Mouse (Mus musculus) kidney, adult 11 months (tissue): ENCODE measurements around the gene Tmem208.

Source experiments
- DNase-seq: peaks from one replicate; pipeline ENCODE4 v3.0.0; 2022

The Tmem208 gene

DNA sequence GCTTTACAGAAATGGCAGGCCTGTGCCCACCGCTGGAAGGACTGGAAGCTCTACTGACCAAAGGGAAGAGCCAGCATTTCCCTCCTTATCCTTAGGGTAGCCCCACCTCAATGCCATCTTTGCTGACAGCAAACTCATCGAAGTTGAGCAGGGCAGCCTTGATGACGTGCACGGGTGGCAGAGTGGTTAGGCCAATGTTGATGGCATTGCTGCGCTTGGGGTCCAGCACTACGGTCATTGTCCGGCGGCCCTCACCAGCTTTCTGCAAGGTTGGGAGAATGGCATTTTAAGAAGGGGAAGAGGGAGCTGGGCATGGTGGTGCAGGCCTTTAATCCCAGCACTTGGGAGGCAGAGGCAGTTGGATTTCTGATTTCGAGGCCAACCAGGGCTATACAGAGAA, 5.8 kb downstream of the Tmem208 start:
- DNase-seq, result no peak

DNA sequence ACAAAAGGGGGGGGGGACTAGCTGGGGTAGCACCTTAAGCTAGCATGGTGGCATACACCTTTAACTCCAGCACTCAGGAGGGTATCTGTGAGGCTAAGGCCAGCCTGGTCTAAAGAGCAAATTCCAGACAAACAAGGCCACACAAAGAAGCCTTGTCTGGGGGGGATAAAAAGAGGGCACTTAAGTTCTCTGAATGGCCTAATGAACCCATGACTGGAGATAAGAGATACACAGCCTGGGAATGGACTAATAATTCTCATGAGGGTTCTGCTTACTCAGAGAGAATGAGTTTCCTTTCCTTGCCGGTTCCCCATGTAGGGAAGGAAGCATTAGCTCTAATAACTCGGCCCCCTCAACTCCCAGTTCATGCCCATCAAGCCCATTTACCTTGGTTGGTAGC, 6.4 kb downstream of the Tmem208 start:
- no peak for DNase-seq

DNA sequence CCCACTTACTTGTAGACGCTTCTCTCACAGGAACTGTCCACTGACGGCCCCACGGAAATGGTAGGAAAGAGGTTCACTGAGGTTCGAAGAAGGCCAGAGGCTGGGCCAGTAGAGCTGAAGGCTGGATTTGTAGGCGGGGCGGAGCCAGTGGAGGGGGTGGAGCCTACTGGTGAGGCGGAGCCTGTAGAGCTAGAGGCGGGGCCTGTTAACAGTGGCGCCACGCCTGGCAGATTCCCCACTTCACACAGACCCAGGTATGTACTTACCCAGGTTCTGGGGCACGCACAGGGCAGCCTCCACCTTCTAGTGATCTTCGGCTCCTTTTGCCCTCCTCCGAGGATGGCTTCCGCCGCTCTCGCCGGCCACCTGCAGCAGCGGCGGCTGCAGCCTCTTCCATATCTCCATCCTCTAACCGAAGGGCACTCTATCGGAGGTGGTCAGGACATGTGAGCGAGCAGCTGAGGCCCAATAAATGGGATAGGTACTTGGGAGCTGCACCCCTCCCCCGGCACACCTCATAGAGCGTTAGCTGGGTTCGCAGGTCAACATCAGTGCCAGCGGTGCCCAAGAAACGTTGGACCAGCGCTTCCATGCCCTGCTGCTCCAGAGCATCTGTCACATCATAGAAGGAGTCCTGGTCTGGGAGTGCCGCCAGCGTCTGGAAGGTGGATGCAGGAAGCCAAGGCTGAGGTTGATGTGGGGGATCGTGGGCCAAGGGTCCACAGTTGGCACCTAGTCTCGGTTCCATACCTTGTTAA, 10.4 kb downstream of the Tmem208 start:
- no peak for DNase-seq

DNA sequence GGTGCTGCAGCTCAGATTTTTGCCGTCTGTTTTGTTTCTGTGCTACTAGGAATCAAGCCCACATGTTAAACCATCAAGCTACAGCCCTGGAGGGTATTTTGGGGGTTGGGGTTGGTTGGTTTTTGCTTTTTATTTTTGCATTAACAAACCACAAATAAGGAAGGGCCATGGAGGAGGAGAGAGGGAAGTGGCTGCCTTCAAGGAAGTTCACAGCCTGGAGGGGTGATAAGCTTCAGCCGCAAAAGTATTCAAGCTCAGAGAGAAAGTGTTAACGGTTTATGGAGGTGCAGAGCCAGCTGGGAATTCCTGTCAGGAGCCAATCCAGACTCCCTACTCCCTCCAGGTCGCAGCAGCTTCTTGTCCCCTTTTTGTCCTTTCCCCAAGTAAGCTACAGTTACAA, 12.8 kb downstream of the Tmem208 start:
- DNase-seq, result no peak

DNA sequence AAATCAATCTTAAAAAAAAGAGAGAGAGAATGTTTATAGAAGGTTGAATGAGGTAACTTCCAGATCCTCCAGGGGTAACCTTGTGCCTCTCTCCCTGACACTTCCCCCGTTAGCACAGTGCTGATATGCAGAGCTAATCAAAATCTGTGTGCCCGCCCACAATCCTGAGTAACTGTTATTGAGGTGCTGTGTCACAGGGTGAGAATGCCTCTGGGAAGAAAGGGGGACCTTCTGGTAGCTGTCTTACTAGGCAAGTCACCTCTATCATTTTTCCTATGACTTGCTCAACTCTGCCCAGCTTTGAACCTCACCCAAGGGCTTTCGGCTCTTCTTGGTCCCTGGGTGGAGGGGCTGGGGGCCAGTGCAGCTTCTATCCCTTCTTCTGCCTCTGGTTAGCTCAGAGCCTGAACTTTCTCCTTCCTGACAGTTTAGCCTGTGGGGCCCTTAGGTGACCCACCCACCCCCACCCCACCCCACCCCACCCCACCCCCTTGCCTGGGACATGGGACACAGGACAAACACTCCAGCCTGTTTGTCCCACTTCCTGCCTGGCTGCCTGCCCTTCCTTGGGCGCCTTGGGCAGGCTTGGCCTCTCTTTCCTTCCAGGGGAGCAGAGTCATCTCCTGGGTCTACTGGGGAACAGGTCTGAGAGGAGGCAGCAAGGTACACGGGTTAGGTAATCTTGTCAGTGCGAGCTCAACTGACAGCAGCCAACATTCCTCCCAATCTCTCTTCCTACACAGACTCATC, 13.9 kb downstream of the Tmem208 start:
- no peak for DNase-seq

DNA sequence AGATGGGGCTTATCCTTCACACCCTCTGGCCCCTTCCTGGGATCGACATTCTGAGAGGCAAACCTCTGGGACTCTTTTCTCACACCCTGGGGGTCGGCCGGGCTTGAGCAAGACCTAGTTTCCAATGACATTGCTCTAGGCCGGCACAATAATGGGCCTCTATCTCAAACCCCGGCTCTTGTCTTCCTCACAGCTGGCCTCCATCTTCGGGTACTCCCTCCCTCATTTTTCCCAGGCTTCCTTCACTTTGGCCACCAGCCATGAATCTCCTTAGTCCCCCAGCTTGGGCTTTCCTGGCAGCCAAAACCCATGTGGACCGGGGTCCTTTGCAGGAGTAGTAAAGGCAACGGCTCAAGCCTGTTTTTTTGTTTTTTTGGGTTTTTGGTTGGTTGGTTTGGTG, 15.2 kb downstream of the Tmem208 start:
- no peak for DNase-seq

DNA sequence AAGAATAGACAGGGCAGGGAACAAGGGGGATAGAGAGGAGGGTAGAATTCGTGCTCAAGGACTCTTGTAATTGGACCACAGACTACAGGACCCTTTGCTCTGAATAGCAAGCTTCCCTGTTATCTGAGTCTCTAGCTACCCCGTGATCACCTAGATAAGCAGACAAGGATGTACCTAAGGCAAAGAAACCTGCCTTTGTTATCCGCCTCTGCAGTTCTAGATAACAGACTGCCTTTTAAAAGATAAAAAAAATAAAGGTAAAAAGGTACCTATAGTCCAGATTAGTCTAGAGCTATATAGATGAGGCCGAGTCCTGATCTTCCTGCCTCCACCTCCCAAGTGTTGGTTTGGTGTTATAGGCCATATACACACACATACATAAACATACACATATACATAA, 16.6 kb downstream of the Tmem208 start:
- DNase-seq, result no peak

DNA sequence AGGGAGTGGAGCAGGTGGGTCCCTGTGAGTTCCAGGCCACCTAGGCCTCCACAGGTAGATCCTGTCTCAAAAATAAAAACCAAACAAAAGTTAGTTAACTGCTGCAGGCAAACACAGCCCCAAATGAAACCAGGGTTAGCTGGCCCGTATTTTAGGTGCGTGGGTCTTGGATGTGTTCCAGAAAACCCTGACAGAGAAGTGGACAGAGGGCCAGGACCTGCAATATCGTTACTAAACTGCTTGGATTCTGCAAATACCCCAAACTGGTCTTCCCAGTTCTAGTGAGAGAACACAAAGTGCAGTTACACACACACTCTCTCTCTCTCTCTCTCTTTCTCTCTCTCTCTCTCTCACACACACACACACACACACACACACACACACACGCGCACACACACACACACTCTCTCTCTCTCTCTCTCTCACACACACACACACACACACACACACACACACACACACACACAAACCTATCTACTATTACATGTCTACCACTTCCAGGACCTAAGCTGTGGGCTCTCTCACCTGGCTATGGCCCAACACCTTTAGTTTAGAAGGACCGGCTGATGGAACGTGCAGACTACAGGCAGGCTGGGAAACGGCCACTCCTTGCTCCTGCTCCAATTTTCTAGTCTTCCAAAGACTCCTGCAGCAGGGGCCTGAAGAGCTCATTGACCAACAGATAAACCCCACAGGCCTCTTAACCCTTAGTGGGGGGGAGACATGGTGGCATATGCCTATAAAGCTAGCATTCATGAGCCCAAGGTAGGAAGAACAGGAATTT, 17.8 kb downstream of the Tmem208 start:
- no peak for DNase-seq

DNA sequence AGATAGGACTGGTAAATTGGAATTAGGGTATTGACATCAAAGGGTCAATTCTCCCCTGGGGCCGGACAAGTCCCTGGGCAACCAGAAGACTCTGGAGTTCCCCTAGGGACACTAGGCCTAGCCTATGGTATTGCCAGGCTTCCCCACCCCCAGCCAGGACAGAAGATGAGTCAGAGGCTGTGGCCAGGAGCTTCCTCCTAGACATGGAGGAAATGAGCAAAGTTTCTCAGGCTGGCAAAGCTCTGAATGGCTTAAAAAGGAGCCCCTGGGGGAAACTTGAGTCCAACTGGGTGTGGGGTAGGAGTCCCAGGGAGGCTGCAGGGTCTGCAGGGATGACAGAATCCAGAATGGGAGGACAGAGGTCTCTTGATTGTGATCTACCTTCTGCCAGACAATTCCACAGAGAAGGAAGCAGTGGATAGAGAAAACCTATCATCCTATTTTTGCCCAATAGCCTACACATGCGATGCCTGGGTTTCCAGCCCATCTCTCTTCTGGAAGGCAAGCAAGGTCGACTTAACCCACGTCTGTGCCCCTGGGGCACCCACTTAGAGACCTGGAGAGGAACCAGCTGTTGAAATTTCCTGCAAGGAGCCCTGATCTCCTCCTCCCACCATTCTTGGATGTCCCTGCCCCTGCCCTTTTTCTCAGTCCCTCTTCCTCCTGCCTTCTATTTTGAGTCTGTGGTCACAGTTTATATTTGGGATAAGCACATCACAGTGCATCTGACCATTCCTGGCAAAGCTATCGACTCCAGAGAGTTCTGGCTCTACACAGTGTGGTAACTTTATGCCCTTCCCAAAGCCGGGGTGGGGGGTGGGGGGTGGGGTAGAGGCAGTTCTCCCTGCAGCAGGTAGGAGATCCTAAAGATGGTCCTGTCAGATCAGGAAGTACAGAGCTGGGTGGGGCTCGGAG, 19.2 kb downstream of the Tmem208 start:
- no peak for DNase-seq

DNA sequence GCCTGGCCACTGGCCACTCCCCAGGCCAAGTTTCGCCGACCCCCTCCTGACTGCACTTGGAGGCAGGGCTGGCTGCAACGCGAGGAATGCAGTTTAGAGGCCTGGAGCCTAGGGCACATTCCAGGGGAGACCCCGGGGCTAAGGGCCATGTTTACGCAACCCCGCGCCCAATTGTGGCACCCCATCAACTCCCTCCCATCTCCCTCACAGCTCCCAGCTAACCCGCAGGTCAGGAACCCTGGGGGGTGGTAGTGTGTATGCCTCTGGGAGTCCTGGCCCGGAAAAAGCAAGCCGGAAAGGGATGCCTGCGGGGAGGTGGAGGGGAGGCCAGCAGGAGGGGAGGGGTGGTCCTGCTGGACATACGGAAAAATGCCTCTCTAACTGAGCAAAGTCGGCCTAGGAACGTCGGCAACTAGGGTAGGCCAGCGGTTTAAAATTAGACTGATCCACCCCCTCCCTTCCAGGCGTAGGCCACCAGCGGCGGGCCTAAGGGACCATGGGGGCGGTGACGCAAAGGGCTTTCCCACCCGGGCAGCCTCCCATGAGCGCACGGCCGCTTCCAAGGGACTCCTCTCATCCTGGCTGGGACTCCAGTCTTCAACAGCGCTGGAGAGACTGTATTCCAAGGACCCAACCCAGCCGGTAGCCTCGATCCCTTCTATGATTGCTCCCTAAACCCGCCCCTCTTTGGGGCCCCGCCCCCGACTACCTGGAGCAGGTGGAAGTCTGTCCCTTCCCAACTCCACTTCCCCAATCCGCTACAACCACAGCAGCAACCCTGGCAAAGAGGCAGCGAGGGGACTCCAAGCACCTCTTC, 20.7 kb downstream of the Tmem208 start:
- peak; percentile 79 for DNase-seq

DNA sequence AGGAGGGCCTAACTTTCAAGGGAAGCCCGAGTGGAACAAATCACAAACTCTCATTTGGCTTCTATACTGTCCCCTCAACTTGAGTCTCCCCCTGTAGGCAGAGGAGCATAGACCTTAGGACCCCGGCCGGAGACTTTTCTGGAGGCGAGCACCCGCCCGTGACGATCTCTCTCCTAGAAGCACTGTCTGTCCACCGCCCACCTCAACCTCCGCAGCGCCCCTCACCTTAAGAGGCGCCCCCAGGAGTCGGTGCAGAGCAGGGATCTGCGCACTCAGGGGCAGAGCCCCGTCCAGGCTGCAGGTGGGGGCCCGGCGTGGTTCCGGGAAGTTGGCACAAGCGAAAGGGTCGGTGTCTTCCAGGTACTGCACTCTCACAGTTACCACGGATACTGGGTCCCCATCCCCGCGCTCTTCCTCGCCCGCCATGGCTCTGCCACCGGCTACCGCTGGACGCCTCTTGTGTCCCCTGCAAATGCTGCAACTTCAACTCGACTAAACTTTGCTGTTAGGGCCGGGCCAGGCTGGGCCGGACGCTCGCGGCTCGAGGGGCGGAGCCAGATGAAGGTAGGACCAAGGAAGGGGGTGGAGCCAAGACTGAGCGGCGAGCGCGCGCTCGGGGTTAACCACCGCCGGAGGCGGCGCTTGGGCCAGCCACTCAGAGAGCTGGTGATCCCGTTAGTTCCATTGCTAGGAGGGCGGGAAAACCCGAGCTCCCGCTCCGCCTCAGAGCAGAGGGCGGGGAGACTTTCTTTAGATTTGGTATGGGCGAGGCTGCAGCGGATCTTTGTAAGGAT, 21.5 kb downstream of the Tmem208 start, which contains the start of gene Fhod1:
Gene Fhod1, minus strand, starts transcription at position 526 of the 794 bp plus-strand sequence.
- peak; percentile 97 for DNase-seq

DNA sequence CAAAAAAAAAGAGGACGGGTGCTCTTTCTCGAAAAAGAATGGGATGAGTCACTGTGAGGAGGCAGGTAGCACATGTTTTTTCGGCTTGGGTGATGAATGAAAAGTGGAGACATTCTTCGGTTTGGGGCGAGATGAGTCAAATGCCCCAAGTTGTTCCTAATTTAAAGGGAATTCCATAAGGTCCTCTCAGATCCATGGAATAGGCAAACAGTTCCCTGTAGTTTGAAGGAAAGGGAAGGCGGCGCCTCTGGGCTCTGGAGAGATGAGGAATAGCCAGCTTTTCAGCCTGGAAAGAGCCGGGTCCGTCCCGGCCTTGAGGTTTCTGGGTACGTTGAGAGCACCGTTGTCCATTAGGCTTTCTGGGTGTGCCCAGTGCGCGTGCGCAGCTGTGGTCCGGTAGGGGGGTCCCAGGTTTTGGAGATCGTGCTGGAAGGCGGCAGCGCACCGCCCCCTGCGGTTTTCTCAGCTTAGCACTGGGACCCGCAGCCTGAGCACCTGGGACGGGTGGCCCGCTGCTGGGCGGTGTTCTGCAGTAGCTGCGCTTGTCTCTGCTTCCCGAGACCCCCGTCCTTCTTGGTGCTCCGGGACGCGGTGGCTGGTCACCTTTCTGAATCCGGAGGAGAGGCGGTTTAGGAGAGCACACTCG, 22.4 kb downstream of the Tmem208 start, which contains the start of gene Slc9a5:
Gene Slc9a5, plus strand, starts transcription at position 394 of the 646 bp plus-strand sequence.
- DNase-seq, result no peak

DNA sequence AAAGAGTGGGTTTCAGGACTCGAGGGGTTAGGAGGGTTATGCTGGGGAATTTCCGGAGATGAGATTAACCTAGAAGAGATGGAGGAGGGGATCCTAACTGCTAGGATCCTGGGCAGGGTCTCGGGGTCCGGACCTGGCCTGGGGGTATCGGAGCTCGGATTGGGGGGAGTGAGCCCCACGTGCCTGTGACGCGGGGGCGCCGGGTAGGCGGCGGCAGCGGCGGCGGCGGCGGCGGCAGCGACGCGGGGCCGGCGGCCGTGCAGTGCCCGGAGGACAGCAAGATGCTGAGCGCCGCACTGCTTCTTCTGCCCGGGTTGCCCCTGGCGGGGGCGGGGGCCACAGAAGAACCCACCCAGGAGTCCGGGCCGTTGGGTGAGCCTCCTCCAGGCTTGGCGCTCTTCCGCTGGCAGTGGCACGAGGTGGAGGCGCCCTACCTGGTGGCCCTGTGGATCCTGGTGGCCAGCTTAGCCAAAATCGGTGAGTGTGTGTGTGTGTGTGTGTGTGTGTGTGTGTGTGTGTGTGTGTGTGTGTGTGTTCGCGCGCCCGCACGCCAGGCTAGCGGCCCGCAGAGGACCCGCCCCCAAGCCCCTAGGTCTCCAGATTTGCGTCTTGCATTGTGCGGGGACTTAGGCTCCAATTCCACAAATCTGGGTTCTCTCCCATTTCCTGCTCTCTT, 23.1 kb downstream of the Tmem208 start:
- DNase-seq, result no peak

DNA sequence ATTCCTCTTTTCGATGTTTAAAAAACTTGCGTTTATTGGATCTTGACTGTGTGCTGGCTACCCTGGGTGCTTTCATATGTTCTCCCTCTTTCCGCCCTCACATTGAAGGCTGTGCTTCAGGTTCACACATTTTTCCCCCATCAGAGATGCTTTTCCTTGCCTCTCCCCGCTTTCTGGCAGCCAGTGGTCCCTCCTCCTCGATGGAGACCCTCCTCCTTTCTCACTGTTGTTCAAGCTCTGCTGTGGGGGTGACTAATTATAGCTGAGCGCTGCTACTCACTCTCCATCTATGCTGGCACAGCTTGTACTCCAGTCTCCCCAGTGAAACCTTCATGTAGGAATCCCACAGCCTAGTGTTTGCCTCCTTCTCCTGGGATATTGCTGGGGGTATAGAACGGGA, 24.0 kb downstream of the Tmem208 start:
- DNase-seq, result no peak

DNA sequence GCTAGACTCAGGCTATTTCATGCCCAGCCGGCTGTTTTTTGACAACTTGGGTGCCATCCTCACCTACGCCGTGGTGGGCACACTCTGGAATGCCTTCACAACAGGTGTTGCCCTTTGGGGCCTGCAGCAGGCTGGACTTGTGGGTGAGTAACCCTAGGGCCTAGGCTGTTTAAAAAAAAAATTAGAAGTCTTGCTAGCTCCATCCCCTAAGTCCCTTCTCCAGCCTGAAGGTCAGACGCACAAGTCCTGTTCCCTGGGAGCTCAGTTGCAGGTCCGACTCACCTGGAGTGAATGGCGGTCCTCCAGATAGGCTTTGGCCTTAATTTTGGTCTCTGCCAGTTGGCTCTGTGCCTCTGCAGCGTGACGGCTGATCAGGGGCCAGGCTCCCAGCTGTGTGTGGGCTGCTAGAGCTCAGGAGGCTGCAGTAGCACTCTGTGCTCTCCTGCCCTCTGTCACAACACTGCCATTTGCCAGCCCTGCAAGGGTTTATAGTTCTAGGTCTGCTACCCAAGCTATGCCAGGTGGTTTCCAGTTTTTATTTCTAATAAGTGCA, 27.5 kb downstream of the Tmem208 start:
- no peak for DNase-seq

DNA sequence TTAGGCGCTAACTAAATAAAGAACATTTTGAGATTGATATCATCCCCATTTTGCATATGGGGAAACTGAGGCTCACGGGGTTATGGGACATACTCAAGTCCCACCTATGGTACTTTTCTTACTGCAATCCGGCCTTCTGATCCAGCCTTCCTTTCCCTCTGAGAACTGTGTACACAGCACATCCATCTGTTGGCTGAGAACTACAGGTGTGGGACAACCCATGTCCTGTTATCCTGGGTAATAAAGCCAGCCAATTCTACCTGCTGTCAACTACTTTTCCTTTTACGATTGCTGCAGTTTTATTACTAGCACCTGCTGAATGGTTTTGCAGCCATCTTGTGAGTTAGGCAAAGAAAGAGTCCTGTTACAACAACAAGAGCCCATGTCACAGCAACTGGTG, 28.4 kb downstream of the Tmem208 start:
- no peak for DNase-seq

DNA sequence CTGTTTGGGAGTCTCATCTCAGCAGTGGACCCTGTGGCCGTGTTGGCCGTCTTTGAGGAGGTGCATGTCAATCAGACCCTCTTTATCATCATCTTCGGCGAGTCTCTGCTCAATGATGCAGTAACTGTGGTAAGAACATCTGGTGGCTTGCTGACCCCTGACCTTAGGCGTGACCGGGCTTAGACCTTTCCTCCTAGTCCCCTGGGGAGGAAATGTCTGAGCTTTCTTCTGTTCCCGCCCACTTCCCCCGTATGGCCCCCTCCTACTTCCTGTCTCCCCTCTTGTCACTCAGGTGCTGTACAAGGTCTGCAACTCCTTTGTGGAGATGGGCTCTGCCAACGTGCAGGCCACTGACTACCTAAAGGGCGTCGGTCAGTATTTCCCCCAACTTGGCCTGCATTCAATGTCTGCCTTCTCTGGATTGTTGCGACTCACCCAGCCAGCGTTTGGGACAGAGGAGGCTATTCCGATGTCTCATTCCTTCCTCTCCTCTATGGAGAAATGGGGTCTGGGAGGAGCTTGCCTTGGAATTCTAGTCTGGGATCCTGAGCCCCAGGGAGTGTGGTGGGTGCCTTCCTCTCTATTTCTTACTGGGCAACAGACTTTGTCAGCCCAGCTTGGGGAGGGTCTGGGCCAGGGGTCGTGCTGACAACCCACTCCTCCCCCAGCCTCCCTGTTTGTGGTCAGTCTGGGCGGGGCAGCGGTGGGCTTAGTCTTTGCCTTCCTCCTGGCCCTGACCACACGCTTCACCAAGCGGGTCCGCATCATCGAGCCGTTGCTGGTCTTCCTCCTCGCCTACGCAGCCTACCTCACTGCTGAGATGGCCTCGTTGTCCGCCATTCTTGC, 29.2 kb downstream of the Tmem208 start:
- peak; percentile 65 for DNase-seq

DNA sequence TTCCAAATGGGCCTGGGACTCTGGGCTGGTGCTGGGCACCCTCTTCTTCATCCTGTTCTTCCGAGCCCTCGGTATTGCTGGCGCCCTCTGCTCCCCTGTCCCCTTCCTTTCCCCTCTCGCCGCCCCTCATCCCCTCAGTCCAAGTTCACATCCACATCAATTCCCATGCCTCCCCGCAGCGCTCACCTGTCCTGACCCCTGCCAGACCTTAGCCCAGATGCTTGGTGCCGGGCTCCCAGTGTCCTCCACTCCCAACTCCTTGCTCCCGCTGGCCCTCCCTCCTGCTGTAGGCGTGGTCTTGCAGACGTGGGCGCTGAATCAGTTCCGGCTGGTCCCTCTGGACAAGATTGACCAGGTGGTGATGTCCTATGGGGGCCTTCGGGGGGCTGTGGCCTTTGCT, 30.5 kb downstream of the Tmem208 start:
- DNase-seq, result no peak
